Mouse (Mus musculus): Measurements from ENCODE around the gene Slc3a1. TPM values are rescaled to one million over a fixed set of nuclear protein-coding genes. Genes with fewer than 3 reads are reported as not detected.
A peak's percentile ranks its signal among the peaks of the same experiment; 100 is the strongest.

Gene Slc3a1
- polyA plus RNA-seq (2012; rRNA removed): 289 and 340 TPM in 2 replicates

DNA sequence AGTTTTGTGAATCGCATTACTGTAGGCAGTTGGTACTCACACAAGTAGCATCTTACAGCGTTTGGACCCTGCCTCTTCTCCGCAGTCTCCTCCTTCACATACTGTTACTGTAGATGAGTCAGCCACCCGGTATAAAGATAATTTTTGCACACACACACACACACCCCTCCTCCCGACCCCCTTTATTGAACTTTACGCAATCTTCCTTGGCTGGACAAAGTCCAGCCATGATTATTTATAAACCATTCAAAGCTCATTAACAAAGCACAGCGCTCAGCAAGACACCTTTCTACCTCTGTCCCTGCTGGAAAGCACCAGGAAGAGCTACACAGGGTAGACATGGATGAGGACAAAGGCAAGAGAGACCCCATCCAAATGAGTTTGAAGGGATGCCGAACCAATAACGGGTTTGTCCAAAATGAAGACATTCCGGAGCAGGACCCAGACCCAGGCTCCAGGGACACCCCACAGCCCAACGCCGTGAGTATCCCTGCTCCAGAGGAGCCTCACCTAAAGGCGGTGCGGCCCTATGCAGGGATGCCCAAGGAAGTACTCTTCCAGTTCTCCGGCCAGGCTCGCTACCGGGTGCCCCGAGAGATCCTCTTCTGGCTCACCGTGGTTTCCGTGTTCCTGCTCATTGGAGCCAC lies at the start of gene Slc3a1:
Gene Slc3a1, plus strand, starts transcription at position 284 of the 647 bp plus-strand sequence.
- TF ChIP-seq POLR2A (IDR thresholded peaks at IDR 0.05; ENCODE audit: low read depth, low read length) (no peak), CTCF (conservative IDR thresholded peaks at IDR 0.05; ENCODE audit: insufficient read depth, insufficient read length, low read depth, low read length) (no peak)
- H3K36me3 ChIP-seq (ENCODE audit: control insufficient read depth, insufficient read depth, low read length): no peaks in the 10 kb centered on the region
- no peaks in the 10 kb centered on the region for H3K27me3 ChIP-seq (replicated peaks; ENCODE audit: control insufficient read depth, insufficient read depth, low read length)
- peaks cover 12% of the 10 kb centered on the region for H3K4me1 ChIP-seq (ENCODE audit: control insufficient read depth, insufficient read depth, low read length)
- DNase-seq: peak; percentile 78
- H3K4me3 ChIP-seq (ENCODE audit: insufficient read depth, low read depth, low read length): peak within 1 kb of the TSS; percentile 63
- WGBS: 56% methylated on average over 20 of the region's 20 CpGs
- peak within 1 kb of the TSS; percentile 79 for H3K27ac ChIP-seq (ENCODE audit: insufficient read depth, low read depth, low read length)

DNA sequence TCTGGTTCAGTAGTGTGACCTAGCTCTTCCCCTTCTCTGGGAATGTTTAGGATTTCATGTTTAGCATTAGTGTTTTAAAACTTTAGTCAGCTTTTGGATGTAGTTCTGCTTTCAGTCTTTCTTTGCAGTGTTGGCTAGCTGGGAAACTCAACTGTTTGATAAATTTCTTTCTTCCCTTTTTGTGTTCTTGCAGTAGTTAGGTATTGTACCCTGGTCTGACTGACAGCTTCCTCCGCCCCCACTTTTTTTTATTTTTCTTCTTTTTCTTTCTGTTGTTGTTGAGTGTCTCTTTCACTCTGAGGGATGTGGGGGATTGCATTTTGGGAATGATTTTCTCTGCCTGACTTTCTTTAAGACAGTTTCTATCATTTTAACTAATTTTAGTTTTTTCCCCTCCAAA lies 46.5 kb upstream of the Slc3a1 start:
- DNase-seq: no peak
- 81% methylated on average over 1 of the region's 1 CpGs for WGBS
- Histone ChIP-seq H3K36me3 (ENCODE audit: control insufficient read depth, insufficient read depth, low read length) (no peaks in the 10 kb centered on the region), H3K27me3 (replicated peaks; ENCODE audit: control insufficient read depth, insufficient read depth, low read length) (no peaks in the 10 kb centered on the region), H3K27ac (ENCODE audit: insufficient read depth, low read depth, low read length) (no peak overlapping the region), H3K4me3 (ENCODE audit: insufficient read depth, low read depth, low read length) (no peak overlapping the region), H3K4me1 (ENCODE audit: control insufficient read depth, insufficient read depth, low read length) (peaks cover 14% of the 10 kb centered on the region)
- TF ChIP-seq POLR2A (IDR thresholded peaks at IDR 0.05; ENCODE audit: low read depth, low read length): no peak
- no peak for TF ChIP-seq CTCF (conservative IDR thresholded peaks at IDR 0.05; ENCODE audit: insufficient read depth, insufficient read length, low read depth, low read length)

DNA sequence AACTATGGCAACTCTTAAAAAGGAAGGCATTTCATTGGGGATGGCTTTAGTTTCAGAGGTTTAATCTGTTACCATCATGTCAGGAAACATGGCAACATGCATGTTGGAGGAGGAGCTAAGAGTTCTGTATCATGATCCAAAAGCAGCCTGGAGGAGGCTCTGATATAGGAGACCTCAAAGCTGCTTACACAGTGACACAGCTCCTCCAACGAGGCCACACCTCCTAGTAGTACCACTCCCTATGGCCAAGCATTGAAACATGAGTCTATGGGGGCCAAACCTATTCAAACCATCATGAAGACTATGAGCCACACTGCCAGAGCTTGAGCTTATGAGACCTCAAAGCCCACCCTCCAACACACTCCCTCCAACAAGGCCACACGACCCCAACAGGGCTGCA lies 45.4 kb upstream of the Slc3a1 start:
- H3K4me3 ChIP-seq (ENCODE audit: insufficient read depth, low read depth, low read length): no peak overlapping the region
- H3K36me3 ChIP-seq (ENCODE audit: control insufficient read depth, insufficient read depth, low read length): no peaks in the 10 kb centered on the region
- peaks cover 13% of the 10 kb centered on the region for H3K4me1 ChIP-seq (ENCODE audit: control insufficient read depth, insufficient read depth, low read length)
- H3K27ac ChIP-seq (ENCODE audit: insufficient read depth, low read depth, low read length): no peak overlapping the region
- 71% methylated on average over 2 of the region's 2 CpGs for WGBS
- TF ChIP-seq CTCF (conservative IDR thresholded peaks at IDR 0.05; ENCODE audit: insufficient read depth, insufficient read length, low read depth, low read length) (no peak), POLR2A (IDR thresholded peaks at IDR 0.05; ENCODE audit: low read depth, low read length) (no peak)
- no peaks in the 10 kb centered on the region for H3K27me3 ChIP-seq (replicated peaks; ENCODE audit: control insufficient read depth, insufficient read depth, low read length)
- no peak for DNase-seq

DNA sequence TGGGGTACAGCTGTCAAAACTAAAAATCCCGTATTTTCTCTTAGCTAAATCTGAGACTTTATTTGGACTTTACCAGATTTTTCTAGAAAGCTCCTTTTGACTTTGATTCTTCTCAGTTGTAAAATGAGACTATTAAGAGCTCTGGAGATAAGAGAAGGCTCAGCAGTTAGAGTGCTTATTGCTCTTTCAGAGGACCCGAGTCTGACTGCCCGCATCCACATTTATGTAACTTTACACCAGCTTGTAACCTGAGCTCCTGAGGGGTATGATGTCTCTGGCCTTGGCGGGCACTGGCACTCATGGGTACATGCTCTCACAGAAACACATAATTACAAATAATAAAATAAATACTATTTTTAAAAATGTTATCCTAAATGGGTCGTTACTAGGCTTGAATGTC lies 41.8 kb upstream of the Slc3a1 start:
- Histone ChIP-seq H3K36me3 (ENCODE audit: control insufficient read depth, insufficient read depth, low read length) (no peaks in the 10 kb centered on the region), H3K27ac (ENCODE audit: insufficient read depth, low read depth, low read length) (no peak overlapping the region), H3K4me1 (ENCODE audit: control insufficient read depth, insufficient read depth, low read length) (peaks cover 19% of the 10 kb centered on the region), H3K27me3 (replicated peaks; ENCODE audit: control insufficient read depth, insufficient read depth, low read length) (no peaks in the 10 kb centered on the region), H3K4me3 (ENCODE audit: insufficient read depth, low read depth, low read length) (no peak overlapping the region)
- 68% methylated on average over 5 of the region's 5 CpGs for WGBS
- TF ChIP-seq CTCF (conservative IDR thresholded peaks at IDR 0.05; ENCODE audit: insufficient read depth, insufficient read length, low read depth, low read length): no peak
- no peak for TF ChIP-seq POLR2A (IDR thresholded peaks at IDR 0.05; ENCODE audit: low read depth, low read length)
- no peak for DNase-seq

DNA sequence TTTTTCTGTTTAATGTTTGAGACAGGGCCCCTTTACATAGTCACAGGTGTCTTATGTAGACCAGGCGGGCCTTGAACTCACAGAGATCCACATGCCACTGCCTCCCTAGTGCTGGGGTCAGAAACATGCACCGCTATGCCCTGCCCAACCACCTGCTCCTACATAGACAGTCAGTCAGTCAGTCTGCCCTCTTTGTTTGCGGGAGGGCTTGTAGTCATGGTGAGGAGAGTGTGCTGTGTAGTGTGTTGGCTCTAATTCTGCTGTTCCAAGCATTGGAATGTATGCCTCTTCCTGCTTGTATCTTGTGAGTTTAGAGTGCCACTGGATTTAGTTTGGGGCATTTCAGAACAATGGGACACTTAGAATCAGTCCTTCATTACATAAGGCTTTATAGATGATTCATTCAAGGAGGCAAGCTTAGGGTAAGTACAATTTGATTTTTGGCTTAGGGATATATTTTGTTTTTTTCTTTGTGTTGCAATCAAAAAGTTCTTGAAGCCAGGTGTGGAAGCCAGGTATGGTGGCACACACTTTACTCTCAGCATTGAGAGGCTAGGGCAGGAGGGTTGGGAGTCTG lies 40.3 kb upstream of the Slc3a1 start:
- H3K27ac ChIP-seq (ENCODE audit: insufficient read depth, low read depth, low read length): no peak overlapping the region

DNA sequence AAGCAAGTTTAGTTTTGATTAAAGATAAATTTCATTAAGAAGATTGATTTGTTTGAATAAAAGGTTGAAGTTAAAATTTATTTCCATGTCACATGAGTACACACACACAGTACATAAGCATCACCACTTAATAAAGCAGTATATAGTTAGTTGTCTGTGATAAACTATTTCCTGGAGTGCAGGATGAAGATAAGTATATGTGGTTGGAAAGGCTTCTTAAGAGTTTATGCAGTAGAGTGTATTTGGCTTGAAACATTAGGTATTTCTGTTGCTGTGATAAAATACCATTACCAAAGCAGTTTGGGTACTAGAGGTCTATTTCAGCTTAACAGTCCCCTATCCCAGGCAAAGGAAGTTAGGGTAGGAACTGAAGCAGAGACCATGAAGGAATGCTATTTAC lies 39.7 kb upstream of the Slc3a1 start:
- H3K27me3 ChIP-seq (replicated peaks; ENCODE audit: control insufficient read depth, insufficient read depth, low read length): no peaks in the 10 kb centered on the region
- no peak for TF ChIP-seq POLR2A (IDR thresholded peaks at IDR 0.05; ENCODE audit: low read depth, low read length)
- no peak for TF ChIP-seq CTCF (conservative IDR thresholded peaks at IDR 0.05; ENCODE audit: insufficient read depth, insufficient read length, low read depth, low read length)
- H3K4me3 ChIP-seq (ENCODE audit: insufficient read depth, low read depth, low read length): no peak overlapping the region

More for the DNA sequence above, 40.3 kb upstream of the Slc3a1 start:
- peaks cover 19% of the 10 kb centered on the region for H3K4me1 ChIP-seq (ENCODE audit: control insufficient read depth, insufficient read depth, low read length)
- WGBS: 79% methylated on average over 3 of the region's 3 CpGs
- no peaks in the 10 kb centered on the region for H3K27me3 ChIP-seq (replicated peaks; ENCODE audit: control insufficient read depth, insufficient read depth, low read length)
- no peaks in the 10 kb centered on the region for H3K36me3 ChIP-seq (ENCODE audit: control insufficient read depth, insufficient read depth, low read length)
- H3K4me3 ChIP-seq (ENCODE audit: insufficient read depth, low read depth, low read length): no peak overlapping the region
- DNase-seq: no peak
- TF ChIP-seq CTCF (conservative IDR thresholded peaks at IDR 0.05; ENCODE audit: insufficient read depth, insufficient read length, low read depth, low read length): no peak
- TF ChIP-seq POLR2A (IDR thresholded peaks at IDR 0.05; ENCODE audit: low read depth, low read length): no peak

DNA sequence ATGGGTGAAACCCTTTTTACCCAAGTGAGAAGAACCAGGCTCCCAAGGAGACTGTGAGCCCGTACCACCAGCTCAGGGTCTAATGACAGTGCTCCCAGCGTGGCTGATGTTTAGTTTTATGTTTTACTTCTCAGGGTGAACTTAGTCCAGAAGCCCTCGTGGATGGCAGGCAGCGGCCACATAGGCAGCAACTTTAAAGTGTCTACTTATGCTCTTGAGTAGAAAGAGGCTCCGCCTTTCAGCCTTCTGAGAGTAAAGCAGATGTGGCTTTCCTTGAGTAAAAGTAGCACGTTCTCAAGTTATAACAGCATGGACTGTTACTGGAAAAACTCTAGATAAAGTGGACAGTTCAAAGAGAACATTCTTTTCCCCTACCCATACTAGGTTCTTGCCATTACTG lies 32.3 kb upstream of the Slc3a1 start:
- no peak overlapping the region for H3K4me3 ChIP-seq (ENCODE audit: insufficient read depth, low read depth, low read length)
- H3K27me3 ChIP-seq (replicated peaks; ENCODE audit: control insufficient read depth, insufficient read depth, low read length): no peaks in the 10 kb centered on the region
- peaks cover 5% of the 10 kb centered on the region; the same call in 1 of the 2 replicates for H3K4me1 ChIP-seq (ENCODE audit: control insufficient read depth, insufficient read depth, low read length)
- 61% methylated on average over 6 of the region's 6 CpGs for WGBS
- DNase-seq: no peak
- no peak overlapping the region for H3K27ac ChIP-seq (ENCODE audit: insufficient read depth, low read depth, low read length)
- no peak for TF ChIP-seq POLR2A (IDR thresholded peaks at IDR 0.05; ENCODE audit: low read depth, low read length)
- TF ChIP-seq CTCF (conservative IDR thresholded peaks at IDR 0.05; ENCODE audit: insufficient read depth, insufficient read length, low read depth, low read length): no peak
- H3K36me3 ChIP-seq (ENCODE audit: control insufficient read depth, insufficient read depth, low read length): peaks cover 2% of the 10 kb centered on the region; the same call in 1 of the 2 replicates

More for the DNA sequence above, 39.7 kb upstream of the Slc3a1 start:
- H3K36me3 ChIP-seq (ENCODE audit: control insufficient read depth, insufficient read depth, low read length): no peaks in the 10 kb centered on the region
- no peak for DNase-seq
- H3K27ac ChIP-seq (ENCODE audit: insufficient read depth, low read depth, low read length): no peak overlapping the region
- peaks cover 19% of the 10 kb centered on the region for H3K4me1 ChIP-seq (ENCODE audit: control insufficient read depth, insufficient read depth, low read length)

Measured in kidney, adult 2 months (tissue).